Mouse (Mus musculus) heart, adult 9 months (tissue): ENCODE measurements around the gene Rtca.

Source experiments
- DNase-seq, 2 experiments: peaks; one replicate each; pipeline ENCODE4 v3.0.0; 2022; ENCODE audit warnings: low spot score in 2 of 2

Gene Rtca

GRCm38 (mm10) chr3:116507772-116508351, at the start of gene Rtca:
Rtca (minus strand) TSS chr3:116508208.
- DNase-seq, result peak; percentile 95 to 98

GRCm38 (mm10) chr3:116551362-116551761, 43.4 kb upstream of the Rtca start:
- DNase-seq, result no peak

- no peak for DNase-seq
Measured at GRCm38 (mm10) chr3:116547430-116547829, 39.4 kb upstream of the Rtca start.

GRCm38 (mm10) chr3:116542532-116542931, 34.5 kb upstream of the Rtca start:
- DNase-seq, result no peak

GRCm38 (mm10) chr3:116542070-116542469, 34.1 kb upstream of the Rtca start:
- no peak for DNase-seq

GRCm38 (mm10) chr3:116537200-116537573, 29.2 kb upstream of the Rtca start:
- no peak for DNase-seq

GRCm38 (mm10) chr3:116536428-116537199, 28.6 kb upstream of the Rtca start:
- DNase-seq, result peak; percentile 22 to 68

- no peak for DNase-seq
Measured at GRCm38 (mm10) chr3:116530826-116531225, 22.8 kb upstream of the Rtca start.

GRCm38 (mm10) chr3:116529741-116530140, 21.7 kb upstream of the Rtca start:
- DNase-seq, result no peak

GRCm38 (mm10) chr3:116520141-116520761, 12.2 kb upstream of the Rtca start:
- DNase-seq, result no peak

- peak; percentile 89 for DNase-seq
Measured at GRCm38 (mm10) chr3:116512904-116513716, 5.1 kb upstream of the Rtca start, which contains the start of gene Dbt. Dbt (plus strand) TSS chr3:116513070.

GRCm38 (mm10) chr3:116512151-116512903, 4.3 kb upstream of the Rtca start:
- no peak for DNase-seq

- no peak for DNase-seq
Measured at GRCm38 (mm10) chr3:116495671-116496070, 12.3 kb downstream of the Rtca start.

- DNase-seq, result no peak
Measured at GRCm38 (mm10) chr3:116493658-116494057, 14.3 kb downstream of the Rtca start.

GRCm38 (mm10) chr3:116491923-116492454, 16.0 kb downstream of the Rtca start:
- no peak for DNase-seq

- DNase-seq, result no peak
Measured at GRCm38 (mm10) chr3:116490920-116491319, 17.1 kb downstream of the Rtca start.

GRCm38 (mm10) chr3:116483271-116483670, 24.7 kb downstream of the Rtca start:
- DNase-seq, result no peak

- DNase-seq, result peak in 1 of 2 experiments; percentile 9
Measured at GRCm38 (mm10) chr3:116482724-116483123, 25.3 kb downstream of the Rtca start.

- no peak for DNase-seq
Measured at GRCm38 (mm10) chr3:116480937-116481336, 27.1 kb downstream of the Rtca start.

- DNase-seq, result no peak
Measured at GRCm38 (mm10) chr3:116480119-116480518, 27.9 kb downstream of the Rtca start.

GRCm38 (mm10) chr3:116477351-116477750, 30.7 kb downstream of the Rtca start:
- DNase-seq, result no peak
